Mouse (Mus musculus): Measurements from ENCODE around the gene Pcsk5.
"Not testable (repeated sequence)": the region's sequence is repeated elsewhere in the genome, so short reads cannot be mapped to it uniquely, and the experiment has no call there.

Gene Pcsk5

GRCm38 (mm10) chr19:17482126-17482790 is 355.2 kb downstream of the Pcsk5 start:
- no peak for DNase-seq (ENCODE audit: low read depth, low spot score)

DNA sequence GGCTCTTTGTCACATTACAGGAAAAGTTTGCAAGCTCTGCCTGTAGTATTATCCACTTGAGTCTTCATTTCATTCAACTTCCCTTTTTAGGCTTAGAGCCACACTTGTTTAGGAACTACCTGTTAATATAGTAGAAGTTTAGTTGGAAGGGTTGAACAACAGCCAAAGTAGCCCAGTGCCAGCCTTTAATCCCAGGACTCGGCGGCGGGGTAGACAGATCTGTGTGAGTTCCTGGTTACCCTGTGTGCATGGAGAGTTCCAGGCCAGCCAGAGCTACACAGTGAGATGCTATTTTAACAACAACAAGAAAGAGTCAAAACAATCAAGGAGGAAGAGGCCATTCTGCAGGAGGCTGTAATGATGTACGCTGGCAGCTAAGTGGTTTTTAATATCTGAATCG is 358.0 kb downstream of the Pcsk5 start:
- DNase-seq (ENCODE audit: low read depth, low spot score), result no peak

GRCm38 (mm10) chr19:17476021-17476420 is 361.4 kb downstream of the Pcsk5 start:
- DNase-seq (ENCODE audit: low read depth, low spot score), result no peak

- DNase-seq (ENCODE audit: low read depth, low spot score), result not testable (repeated sequence)
These were observed 364.3 kb downstream of the Pcsk5 start for GRCm38 (mm10) chr19:17473138-17473537.

GRCm38 (mm10) chr19:17471861-17472260 is 365.6 kb downstream of the Pcsk5 start:
- DNase-seq (ENCODE audit: low read depth, low spot score), result no peak

GRCm38 (mm10) chr19:17471196-17471595 is 366.2 kb downstream of the Pcsk5 start:
- no peak for DNase-seq (ENCODE audit: low read depth, low spot score)

DNA sequence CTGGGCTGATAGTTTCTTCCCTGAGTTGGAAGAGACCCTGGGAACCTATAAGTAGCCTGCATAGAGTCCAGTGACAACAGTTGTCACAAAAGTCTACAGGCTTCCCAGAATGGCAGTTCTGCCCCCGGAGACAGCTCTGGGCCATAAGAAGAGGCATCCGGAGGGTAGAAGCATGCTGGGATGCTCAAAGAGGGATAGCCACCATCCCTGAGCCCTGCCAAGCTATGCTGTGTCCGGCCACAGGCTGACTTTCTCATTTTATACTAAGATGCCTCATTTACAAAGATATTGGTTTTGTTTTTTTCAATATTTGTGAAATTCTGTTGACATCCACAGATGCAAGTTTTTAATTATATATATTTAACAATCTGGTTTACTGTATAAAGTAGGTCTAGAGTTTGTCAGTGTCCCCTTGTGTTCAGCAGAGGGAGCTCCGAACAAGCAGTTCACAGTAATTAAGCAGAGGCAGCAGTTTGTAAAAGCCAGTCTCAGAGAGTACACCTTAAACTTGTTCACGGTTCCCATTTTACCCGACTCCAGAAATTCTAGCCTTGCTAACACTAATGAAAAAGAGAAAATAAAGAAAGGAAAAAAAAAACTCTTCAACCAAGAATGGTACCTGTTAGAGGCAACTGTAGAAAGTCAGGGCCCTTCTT is 369.7 kb downstream of the Pcsk5 start:
- no peak for DNase-seq (ENCODE audit: low read depth, low spot score)

DNA sequence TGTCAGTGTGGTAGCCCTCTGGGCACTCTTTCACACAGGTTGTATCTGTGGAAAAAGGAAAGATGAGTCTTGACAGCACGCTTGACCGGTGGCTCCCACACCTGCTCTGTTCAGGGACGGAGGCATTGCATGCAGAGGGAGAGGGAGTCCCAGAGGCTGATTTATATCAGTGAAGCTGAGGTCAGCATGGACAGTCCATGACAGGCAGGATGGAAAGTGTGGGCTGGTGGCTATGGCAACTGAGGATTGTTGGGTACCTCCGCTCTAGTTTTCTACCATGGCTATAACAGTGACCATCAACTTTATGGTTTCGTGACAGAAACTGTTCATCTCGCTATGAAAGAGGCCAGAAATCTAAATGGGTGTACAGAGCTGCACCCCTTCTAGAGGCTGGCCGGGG is 385.4 kb downstream of the Pcsk5 start:
- DNase-seq (ENCODE audit: low read depth, low spot score), result no peak

- no peak for DNase-seq (ENCODE audit: low read depth, low spot score)
These were observed 393.9 kb downstream of the Pcsk5 start for GRCm38 (mm10) chr19:17443581-17443980.

DNA sequence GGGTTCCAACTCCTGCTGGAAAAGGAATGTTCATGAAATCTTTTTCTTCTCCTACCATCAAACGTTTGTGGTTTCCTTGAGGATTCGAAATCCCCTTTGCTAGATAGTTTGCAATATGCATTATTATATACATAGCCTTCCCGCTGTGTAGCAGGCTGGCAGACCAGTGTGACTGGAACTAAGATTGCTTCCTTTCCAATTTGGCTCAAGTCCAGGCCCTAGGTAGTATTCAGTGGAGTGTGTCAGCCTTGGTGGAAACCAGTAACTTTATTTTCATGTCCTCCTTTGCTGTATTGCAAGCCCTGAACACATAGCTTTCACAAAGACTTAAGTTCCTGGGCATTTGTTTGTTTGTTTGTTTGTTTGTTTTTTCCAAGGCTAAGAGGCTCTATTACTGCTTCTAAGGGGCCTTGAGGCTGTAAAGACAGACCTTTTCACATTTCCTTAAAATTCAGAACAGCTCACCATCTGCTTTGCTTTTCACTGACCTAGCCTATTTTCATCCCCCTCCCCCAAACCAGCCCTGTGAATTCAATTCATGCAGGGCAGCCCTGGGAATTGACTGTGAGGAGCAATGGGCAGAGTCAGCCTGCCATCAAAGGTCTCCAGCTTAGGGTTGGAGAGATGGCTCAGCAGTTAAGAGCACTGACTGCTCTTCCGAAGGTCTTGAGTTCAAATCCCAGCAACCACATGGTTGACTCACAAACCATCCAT is 397.8 kb downstream of the Pcsk5 start:
- DNase-seq (ENCODE audit: low read depth, low spot score), result no peak

DNA sequence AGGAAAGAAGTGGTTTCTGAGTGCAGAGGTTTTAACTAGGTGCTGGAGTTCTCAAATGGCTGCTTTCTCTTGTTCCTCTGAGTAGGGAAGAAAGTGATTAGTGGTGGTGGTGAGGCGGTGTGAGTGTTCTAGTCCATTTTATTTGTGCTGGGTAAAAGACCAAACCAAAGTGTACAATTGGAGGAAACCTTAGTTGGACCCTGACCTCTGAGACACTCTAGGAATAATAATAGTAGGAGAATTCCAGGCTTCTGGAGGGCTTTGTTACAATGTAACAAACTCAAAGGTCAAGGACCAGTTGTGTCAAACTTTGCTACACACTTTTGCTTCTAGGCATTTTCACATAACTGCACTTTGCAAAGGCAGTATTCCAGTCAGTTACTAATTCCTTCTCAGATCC is 400.8 kb downstream of the Pcsk5 start:
- DNase-seq (ENCODE audit: low read depth, low spot score), result no peak

GRCm38 (mm10) chr19:17428561-17428914 is 408.9 kb downstream of the Pcsk5 start:
- DNase-seq (ENCODE audit: low read depth, low spot score), result no peak

GRCm38 (mm10) chr19:17427824-17428560 is 409.4 kb downstream of the Pcsk5 start:
- no peak for DNase-seq (ENCODE audit: low read depth, low spot score)

DNA sequence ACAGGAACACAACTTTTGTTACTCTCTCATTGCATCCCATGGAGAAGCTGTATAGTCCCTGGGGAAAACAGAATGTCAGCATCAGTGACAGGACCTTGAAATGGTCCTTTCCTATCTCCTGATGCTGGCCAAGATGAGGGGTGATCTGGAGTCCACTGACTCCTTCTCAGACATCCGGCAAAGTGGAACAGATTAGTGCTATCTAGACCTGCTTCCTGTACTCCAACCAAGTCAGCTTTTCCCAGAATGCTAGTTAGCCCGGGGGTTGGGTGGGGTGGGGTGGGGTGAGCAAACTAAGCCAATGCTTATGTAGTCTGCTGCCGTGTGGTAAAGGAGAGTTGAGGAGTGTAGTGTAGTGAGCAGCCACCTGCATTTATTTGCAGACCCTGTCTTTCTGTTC is 414.1 kb downstream of the Pcsk5 start:
- no peak for DNase-seq (ENCODE audit: low read depth, low spot score)

- DNase-seq (ENCODE audit: low read depth, low spot score), result no peak
These were observed 419.6 kb downstream of the Pcsk5 start for GRCm38 (mm10) chr19:17417855-17418254.

DNA sequence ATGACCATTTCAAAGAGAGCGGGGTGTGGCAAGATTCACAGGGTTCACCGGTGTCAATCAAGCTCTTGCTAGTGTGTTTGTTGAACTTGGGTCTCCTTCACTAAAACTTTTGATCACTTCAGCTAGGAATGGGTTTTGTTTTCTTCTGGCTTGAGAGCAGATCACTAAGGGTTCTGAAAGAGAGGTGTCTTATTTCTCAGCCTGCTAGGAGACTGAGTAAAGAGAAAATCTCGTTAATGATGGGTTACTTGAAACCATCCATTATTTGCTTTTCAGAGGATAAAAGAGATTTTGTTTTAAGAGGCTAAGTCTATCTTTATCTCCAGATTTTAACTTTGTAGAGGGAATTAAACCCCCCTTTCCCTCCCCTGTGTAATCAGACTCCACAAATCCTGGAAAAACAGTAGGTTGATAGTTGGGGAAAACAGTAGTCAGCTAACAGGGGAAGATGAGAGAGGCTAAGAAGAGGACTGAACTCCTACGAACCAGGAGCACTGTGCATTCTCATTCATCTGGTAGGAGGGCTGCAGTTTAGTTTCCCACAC is 424.4 kb downstream of the Pcsk5 start:
- no peak for DNase-seq (ENCODE audit: low read depth, low spot score)

DNA sequence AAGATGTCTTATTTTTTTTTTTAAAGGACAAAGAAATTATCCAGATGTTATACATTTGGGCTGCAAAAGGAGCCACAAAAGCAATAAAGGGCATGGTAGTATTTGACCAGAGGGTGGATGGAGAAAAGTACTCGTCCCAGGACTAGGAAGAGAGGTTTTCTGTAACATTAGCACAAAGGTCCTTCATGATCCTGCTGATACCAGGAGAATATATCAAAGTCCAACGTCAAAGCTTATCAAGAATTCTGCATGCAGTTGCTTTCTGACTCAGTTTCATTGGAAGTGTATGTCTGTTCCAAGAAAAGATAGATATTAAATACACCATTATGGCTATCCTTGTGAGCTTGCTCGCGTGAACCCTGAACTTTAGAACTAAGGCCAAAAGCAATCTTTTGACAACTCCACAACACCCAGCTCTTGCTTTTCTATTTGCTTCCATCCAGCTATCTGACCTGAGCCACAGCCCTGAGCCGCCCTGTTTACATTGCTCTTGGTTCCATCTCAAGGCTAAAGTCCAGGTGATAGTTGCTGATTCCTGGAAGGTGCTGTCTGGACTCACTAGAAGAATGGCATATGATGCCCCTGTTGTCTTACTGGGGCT is 426.9 kb downstream of the Pcsk5 start:
- no peak for DNase-seq (ENCODE audit: low read depth, low spot score)

- DNase-seq (ENCODE audit: low read depth, low spot score), result no peak
These were observed 428.1 kb downstream of the Pcsk5 start for GRCm38 (mm10) chr19:17409351-17409750.

GRCm38 (mm10) chr19:17408591-17408990 is 428.8 kb downstream of the Pcsk5 start:
- no peak for DNase-seq (ENCODE audit: low read depth, low spot score)

DNA sequence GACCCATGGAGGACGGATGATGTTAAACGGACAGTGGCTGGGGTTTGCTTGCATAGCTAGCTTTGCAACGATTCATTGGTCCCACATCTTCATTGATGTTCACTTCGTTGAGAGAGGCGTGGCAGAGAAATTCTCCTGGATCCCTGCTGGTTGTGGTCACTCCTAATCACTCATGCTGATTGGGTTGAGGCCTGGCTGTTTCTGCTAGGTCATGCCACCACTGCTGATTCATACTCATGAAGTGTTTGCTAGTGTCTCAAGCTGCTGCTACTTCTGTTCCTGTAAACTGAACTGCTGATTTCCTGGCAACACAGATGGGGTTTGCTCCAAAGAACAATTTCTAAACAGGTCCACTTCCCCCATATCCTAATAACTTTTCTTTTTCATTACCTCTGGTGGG is 430.6 kb downstream of the Pcsk5 start:
- DNase-seq (ENCODE audit: low read depth, low spot score), result no peak

- no peak for DNase-seq (ENCODE audit: low read depth, low spot score)
These were observed 434.3 kb downstream of the Pcsk5 start for GRCm38 (mm10) chr19:17403175-17403574.

DNA sequence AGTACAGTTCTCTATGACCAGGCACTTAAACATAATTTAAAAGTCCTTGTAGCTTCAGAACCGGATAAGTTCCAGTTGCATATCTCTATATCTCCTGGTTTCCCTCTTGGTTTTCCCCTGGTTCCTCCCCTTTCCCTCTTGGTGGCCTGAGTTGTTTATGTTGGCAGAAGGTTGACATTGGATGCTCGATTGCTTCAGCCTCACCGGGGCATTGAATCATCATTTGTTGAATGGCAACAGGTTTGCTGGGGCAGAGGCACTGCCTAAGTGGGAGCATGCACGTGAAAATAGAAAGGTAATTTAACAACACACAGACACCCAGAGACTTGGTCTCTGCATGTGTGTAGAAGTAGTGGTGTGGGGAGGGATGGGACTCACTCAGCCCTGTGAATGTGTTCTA is 436.9 kb downstream of the Pcsk5 start:
- DNase-seq (ENCODE audit: low read depth, low spot score), result no peak
